Mouse (Mus musculus): ENCODE measurements at regions not wholly inside any gene's neighbourhood (a gene's known extent, or its start where the extent isn't known, plus 50 kb on each side); places are given as distances from the start of the nearest gene placed in this dataset.

GRCm38 (mm10) chr13:43988421-43988820 lies 203.8 kb downstream of the Cd83 start:
- TF ChIP-seq POLR2A (IDR thresholded peaks at IDR 0.05; ENCODE audit: extremely low read depth, insufficient read depth, low read length) (no peak), CTCF (IDR thresholded peaks at IDR 0.05; ENCODE audit: extremely low read depth, insufficient read depth, low read length) (no peak)
